Mouse (Mus musculus): ENCODE data around the gene Erbb4. TPM values are rescaled to one million over a fixed set of nuclear protein-coding genes. Genes with fewer than 3 reads are reported as not detected.

Gene Erbb4
- polyA plus RNA-seq, 1 experiment = not detected

- TF ChIP-seq POLR2A (IDR thresholded peaks at IDR 0.05; ENCODE audit: borderline replicate concordance, low read depth, low read length) = no peak
- no peak for TF ChIP-seq CTCF (IDR thresholded peaks at IDR 0.05; ENCODE audit: low read depth, low read length)
- no peak overlapping the region for H3K4me3 ChIP-seq (ENCODE audit: insufficient read depth, low read length)
- no peaks in the 10 kb centered on the region for H3K4me1 ChIP-seq (ENCODE audit: control insufficient read depth, insufficient read depth, low read length)
- H3K27ac ChIP-seq (ENCODE audit: insufficient read depth, low read depth, low read length) = no peak overlapping the region
Measured at GRCm38 (mm10) chr1:68886823-68887222, 221.0 kb downstream of the Erbb4 start.

- H3K4me1 ChIP-seq (ENCODE audit: control insufficient read depth, insufficient read depth, low read length) = no peaks in the 10 kb centered on the region
- TF ChIP-seq CTCF (IDR thresholded peaks at IDR 0.05; ENCODE audit: low read depth, low read length) = no peak
- TF ChIP-seq POLR2A (IDR thresholded peaks at IDR 0.05; ENCODE audit: borderline replicate concordance, low read depth, low read length) = no peak
- H3K4me3 ChIP-seq (ENCODE audit: insufficient read depth, low read length) = no peak overlapping the region
- H3K27ac ChIP-seq (ENCODE audit: insufficient read depth, low read depth, low read length) = no peak overlapping the region
Measured at GRCm38 (mm10) chr1:68874954-68875353, 232.9 kb downstream of the Erbb4 start.

- Histone ChIP-seq H3K27ac (ENCODE audit: insufficient read depth, low read depth, low read length) (no peak overlapping the region), H3K4me3 (ENCODE audit: insufficient read depth, low read length) (no peak overlapping the region), H3K4me1 (ENCODE audit: control insufficient read depth, insufficient read depth, low read length) (no peaks in the 10 kb centered on the region)
- TF ChIP-seq CTCF (IDR thresholded peaks at IDR 0.05; ENCODE audit: low read depth, low read length) = no peak
- TF ChIP-seq POLR2A (IDR thresholded peaks at IDR 0.05; ENCODE audit: borderline replicate concordance, low read depth, low read length) = no peak
Measured at GRCm38 (mm10) chr1:68873635-68874020, 234.2 kb downstream of the Erbb4 start.

GRCm38 (mm10) chr1:68872976-68873634, 234.8 kb downstream of the Erbb4 start:
- no peak overlapping the region for H3K27ac ChIP-seq (ENCODE audit: insufficient read depth, low read depth, low read length)
- H3K4me3 ChIP-seq (ENCODE audit: insufficient read depth, low read length) = no peak overlapping the region
- H3K4me1 ChIP-seq (ENCODE audit: control insufficient read depth, insufficient read depth, low read length) = no peaks in the 10 kb centered on the region
- TF ChIP-seq CTCF (IDR thresholded peaks at IDR 0.05; ENCODE audit: low read depth, low read length) = no peak
- no peak for TF ChIP-seq POLR2A (IDR thresholded peaks at IDR 0.05; ENCODE audit: borderline replicate concordance, low read depth, low read length)

GRCm38 (mm10) chr1:68860341-68860740, 247.5 kb downstream of the Erbb4 start:
- Histone ChIP-seq H3K4me3 (ENCODE audit: insufficient read depth, low read length) (no peak overlapping the region), H3K4me1 (ENCODE audit: control insufficient read depth, insufficient read depth, low read length) (no peaks in the 10 kb centered on the region), H3K27ac (ENCODE audit: insufficient read depth, low read depth, low read length) (no peak overlapping the region)
- TF ChIP-seq POLR2A (IDR thresholded peaks at IDR 0.05; ENCODE audit: borderline replicate concordance, low read depth, low read length) (no peak), CTCF (IDR thresholded peaks at IDR 0.05; ENCODE audit: low read depth, low read length) (no peak)

GRCm38 (mm10) chr1:68859480-68859879, 248.4 kb downstream of the Erbb4 start:
- Histone ChIP-seq H3K4me3 (ENCODE audit: insufficient read depth, low read length) (no peak overlapping the region), H3K27ac (ENCODE audit: insufficient read depth, low read depth, low read length) (no peak overlapping the region), H3K4me1 (ENCODE audit: control insufficient read depth, insufficient read depth, low read length) (no peaks in the 10 kb centered on the region)
- TF ChIP-seq CTCF (IDR thresholded peaks at IDR 0.05; ENCODE audit: low read depth, low read length) = no peak
- no peak for TF ChIP-seq POLR2A (IDR thresholded peaks at IDR 0.05; ENCODE audit: borderline replicate concordance, low read depth, low read length)

- H3K27ac ChIP-seq (ENCODE audit: insufficient read depth, low read depth, low read length) = no peak overlapping the region
- H3K4me3 ChIP-seq (ENCODE audit: insufficient read depth, low read length) = no peak overlapping the region
- no peaks in the 10 kb centered on the region for H3K4me1 ChIP-seq (ENCODE audit: control insufficient read depth, insufficient read depth, low read length)
- no peak for TF ChIP-seq POLR2A (IDR thresholded peaks at IDR 0.05; ENCODE audit: borderline replicate concordance, low read depth, low read length)
- TF ChIP-seq CTCF (IDR thresholded peaks at IDR 0.05; ENCODE audit: low read depth, low read length) = no peak
Measured at GRCm38 (mm10) chr1:68839352-68839751, 268.5 kb downstream of the Erbb4 start.

GRCm38 (mm10) chr1:68834686-68835085, 273.2 kb downstream of the Erbb4 start:
- no peak overlapping the region for H3K4me3 ChIP-seq (ENCODE audit: insufficient read depth, low read length)
- no peak for TF ChIP-seq CTCF (IDR thresholded peaks at IDR 0.05; ENCODE audit: low read depth, low read length)
- no peak for TF ChIP-seq POLR2A (IDR thresholded peaks at IDR 0.05; ENCODE audit: borderline replicate concordance, low read depth, low read length)
- no peak overlapping the region for H3K27ac ChIP-seq (ENCODE audit: insufficient read depth, low read depth, low read length)
- no peaks in the 10 kb centered on the region for H3K4me1 ChIP-seq (ENCODE audit: control insufficient read depth, insufficient read depth, low read length)

- H3K4me3 ChIP-seq (ENCODE audit: insufficient read depth, low read length) = no peak overlapping the region
- no peak overlapping the region for H3K27ac ChIP-seq (ENCODE audit: insufficient read depth, low read depth, low read length)
- no peak for TF ChIP-seq CTCF (IDR thresholded peaks at IDR 0.05; ENCODE audit: low read depth, low read length)
- H3K4me1 ChIP-seq (ENCODE audit: control insufficient read depth, insufficient read depth, low read length) = no peaks in the 10 kb centered on the region
Measured at GRCm38 (mm10) chr1:68832101-68832500, 275.8 kb downstream of the Erbb4 start.

GRCm38 (mm10) chr1:68831575-68831974, 276.3 kb downstream of the Erbb4 start:
- TF ChIP-seq POLR2A (IDR thresholded peaks at IDR 0.05; ENCODE audit: borderline replicate concordance, low read depth, low read length) = no peak
- no peak for TF ChIP-seq CTCF (IDR thresholded peaks at IDR 0.05; ENCODE audit: low read depth, low read length)
- no peak overlapping the region for H3K27ac ChIP-seq (ENCODE audit: insufficient read depth, low read depth, low read length)
- no peak overlapping the region for H3K4me3 ChIP-seq (ENCODE audit: insufficient read depth, low read length)
- H3K4me1 ChIP-seq (ENCODE audit: control insufficient read depth, insufficient read depth, low read length) = no peaks in the 10 kb centered on the region
